Mouse (Mus musculus): ENCODE measurements around the gene Gm10553.
"Not testable (repeated sequence)": the region's sequence is repeated elsewhere in the genome, so short reads cannot be mapped to it uniquely, and the experiment has no call there.

The Gm10553 gene

DNA sequence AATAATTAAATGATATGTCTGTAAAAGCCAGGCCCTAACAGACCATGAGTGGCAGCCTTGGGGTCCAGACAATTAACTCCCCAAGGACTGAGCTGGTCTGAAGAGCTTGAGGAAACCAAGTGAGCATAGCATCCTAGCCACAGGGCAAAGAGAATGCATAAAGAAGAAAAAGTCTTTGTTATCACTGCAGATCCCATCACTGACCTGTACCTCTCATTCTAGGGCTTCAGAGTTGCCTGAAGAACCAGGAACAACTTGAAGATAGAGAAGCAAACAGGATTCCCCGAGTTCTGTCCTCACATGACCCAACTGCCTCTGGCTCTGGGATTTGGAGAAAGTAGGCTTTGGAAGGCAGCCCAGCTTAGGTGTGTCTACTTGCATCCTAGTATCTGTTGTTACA is at the start of gene Gm10553:
Gene Gm10553, plus strand, starts transcription at position 301 of the 400 bp plus-strand sequence.
- not testable (repeated sequence) for DNase-seq (ENCODE audit: low read depth, low spot score)

DNA sequence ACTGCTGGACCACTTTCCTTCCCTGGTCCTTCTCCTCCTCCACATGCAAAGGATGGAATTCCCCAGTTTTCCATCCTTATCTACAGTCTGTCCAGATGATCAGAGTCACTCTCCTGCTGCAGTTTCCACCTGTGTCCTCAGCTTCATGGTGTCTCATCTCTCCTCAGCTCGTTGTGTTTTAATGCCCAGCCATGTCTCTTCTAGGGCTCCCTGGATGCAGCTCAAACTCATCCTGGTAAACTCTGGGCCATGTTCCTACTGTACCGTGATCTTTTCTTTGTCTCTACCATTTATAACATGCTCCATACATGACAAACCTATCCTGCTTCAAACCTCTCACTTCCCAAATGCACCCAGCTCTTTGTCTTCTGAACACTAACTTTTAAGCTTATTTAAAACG is 28.3 kb upstream of the Gm10553 start:
- not testable (repeated sequence) for DNase-seq (ENCODE audit: low read depth, low spot score)

DNA sequence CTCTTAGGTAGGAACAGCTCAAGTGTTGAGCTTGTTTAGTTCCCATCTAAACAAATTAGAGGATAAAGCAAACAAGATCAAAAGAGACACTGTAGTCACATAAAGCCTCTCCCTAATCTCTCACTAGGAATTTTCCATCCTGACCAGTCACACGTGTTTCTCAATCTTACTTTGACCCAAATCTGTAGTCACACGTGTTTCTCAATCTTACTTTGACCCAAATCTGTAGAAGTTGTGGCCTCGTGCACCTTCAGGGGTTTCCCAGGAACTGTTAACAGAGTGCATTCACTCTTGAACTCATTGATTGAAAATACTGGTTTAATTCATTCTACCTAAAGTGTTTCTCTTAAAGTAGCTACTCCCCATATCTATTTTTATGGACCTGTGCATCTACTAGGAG is 26.9 kb upstream of the Gm10553 start:
- DNase-seq (ENCODE audit: low read depth, low spot score) = not testable (repeated sequence)

GRCm38 (mm10) chr1:85084803-85085202 is 15.2 kb upstream of the Gm10553 start:
- not testable (repeated sequence) for DNase-seq (ENCODE audit: low read depth, low spot score)

GRCm38 (mm10) chr1:85086211-85086610 is 13.8 kb upstream of the Gm10553 start:
- not testable (repeated sequence) for DNase-seq (ENCODE audit: low read depth, low spot score)

- not testable (repeated sequence) for DNase-seq (ENCODE audit: low read depth, low spot score)
Measured at GRCm38 (mm10) chr1:85092169-85092568, 7.8 kb upstream of the Gm10553 start.

- DNase-seq (ENCODE audit: low read depth, low spot score) = not testable (repeated sequence)
Measured at GRCm38 (mm10) chr1:85093011-85093572, 6.9 kb upstream of the Gm10553 start.

GRCm38 (mm10) chr1:85099081-85099480 is 883 bp upstream of the Gm10553 start:
- not testable (repeated sequence) for DNase-seq (ENCODE audit: low read depth, low spot score)

DNA sequence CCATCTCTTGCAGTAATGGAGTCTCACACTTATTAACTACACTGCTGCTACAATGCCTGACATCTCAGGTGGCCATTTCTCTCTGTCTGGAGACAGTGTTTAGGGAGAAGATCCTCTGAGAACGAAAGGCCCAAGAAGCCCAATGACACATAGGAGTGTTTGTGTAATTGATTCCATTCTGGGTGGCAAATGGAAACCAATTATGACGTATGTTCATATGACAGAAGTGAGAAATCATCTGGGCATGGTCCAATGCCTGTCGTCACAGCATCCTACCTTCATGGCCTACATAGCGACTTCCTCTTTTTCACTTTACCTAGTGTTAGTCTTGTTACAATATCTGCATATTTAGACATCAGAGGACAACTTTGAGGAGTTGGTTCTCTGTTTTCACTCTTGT is 1.8 kb downstream of the Gm10553 start:
- DNase-seq (ENCODE audit: low read depth, low spot score) = not testable (repeated sequence)

GRCm38 (mm10) chr1:85105336-85105735 is 5.4 kb downstream of the Gm10553 start:
- not testable (repeated sequence) for DNase-seq (ENCODE audit: low read depth, low spot score)

DNA sequence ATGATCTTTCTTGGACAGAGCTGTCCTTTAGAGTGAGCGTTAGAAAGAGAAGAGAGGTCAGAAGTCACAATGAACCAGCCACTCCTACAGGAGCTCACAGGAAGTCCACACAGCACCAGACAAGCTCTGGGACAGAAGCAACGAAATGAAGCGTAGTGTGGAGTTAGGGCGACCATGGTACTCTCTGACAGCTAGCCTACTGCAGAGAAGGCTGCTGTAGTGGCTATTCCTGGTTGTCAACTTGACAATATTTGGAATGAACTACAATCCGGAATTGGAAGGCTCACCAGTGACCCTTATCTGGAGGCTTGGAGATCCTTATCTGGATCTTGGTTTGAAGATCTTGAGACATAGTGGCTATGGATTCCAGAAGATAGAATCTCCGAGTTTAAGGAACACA is 6.0 kb downstream of the Gm10553 start:
- not testable (repeated sequence) for DNase-seq (ENCODE audit: low read depth, low spot score)

DNA sequence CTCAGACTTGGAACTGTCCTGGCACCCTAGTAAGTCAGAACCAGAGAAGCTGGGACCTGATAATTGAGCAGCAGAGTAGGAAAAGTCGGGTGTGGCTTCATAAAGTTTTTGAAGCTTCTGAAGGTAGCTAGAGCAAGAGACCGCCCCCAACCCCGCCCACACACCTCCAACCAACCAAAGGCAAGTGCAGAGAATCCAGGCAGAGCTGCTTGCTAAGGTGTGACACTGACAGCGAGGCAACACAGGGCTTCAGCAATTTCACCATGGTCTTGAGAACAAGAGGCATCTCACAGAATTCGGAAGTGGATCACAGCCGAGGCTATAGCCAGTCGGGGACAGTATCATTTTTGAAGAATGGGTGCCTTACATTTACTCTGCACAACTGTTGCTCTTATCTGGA is 9.8 kb downstream of the Gm10553 start, which contains the start of gene A530032D15Rik:
Gene A530032D15Rik, minus strand, starts transcription at position 101 of the 400 bp plus-strand sequence.
- DNase-seq (ENCODE audit: low read depth, low spot score) = not testable (repeated sequence)

- not testable (repeated sequence) for DNase-seq (ENCODE audit: low read depth, low spot score)
Measured at GRCm38 (mm10) chr1:85110876-85111275, 10.9 kb downstream of the Gm10553 start.

GRCm38 (mm10) chr1:85111572-85111971 is 11.6 kb downstream of the Gm10553 start:
- not testable (repeated sequence) for DNase-seq (ENCODE audit: low read depth, low spot score)

- not testable (repeated sequence) for DNase-seq (ENCODE audit: low read depth, low spot score)
Measured at GRCm38 (mm10) chr1:85112266-85112665, 12.3 kb downstream of the Gm10553 start.

DNA sequence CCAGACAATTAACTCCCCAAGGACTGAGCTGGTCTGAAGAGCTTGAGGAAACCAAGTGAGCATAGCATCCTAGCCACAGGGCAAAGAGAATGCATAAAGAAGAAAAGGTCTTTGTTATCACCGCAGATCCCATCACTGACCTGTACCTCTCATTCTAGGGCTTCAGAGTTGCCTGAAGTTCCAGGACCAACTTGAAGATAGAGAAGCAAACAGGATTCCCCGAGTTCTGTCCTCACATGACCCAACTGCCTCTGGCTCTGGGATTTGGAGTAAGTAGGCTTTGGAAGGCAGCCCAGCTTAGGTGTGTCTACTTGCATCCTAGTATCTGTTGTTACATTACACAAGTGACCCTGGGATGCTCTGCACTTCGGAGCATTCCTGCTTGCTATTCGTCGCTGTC is 12.9 kb downstream of the Gm10553 start:
- DNase-seq (ENCODE audit: low read depth, low spot score) = not testable (repeated sequence)

GRCm38 (mm10) chr1:85114078-85114477 is 14.1 kb downstream of the Gm10553 start:
- DNase-seq (ENCODE audit: low read depth, low spot score) = not testable (repeated sequence)

DNA sequence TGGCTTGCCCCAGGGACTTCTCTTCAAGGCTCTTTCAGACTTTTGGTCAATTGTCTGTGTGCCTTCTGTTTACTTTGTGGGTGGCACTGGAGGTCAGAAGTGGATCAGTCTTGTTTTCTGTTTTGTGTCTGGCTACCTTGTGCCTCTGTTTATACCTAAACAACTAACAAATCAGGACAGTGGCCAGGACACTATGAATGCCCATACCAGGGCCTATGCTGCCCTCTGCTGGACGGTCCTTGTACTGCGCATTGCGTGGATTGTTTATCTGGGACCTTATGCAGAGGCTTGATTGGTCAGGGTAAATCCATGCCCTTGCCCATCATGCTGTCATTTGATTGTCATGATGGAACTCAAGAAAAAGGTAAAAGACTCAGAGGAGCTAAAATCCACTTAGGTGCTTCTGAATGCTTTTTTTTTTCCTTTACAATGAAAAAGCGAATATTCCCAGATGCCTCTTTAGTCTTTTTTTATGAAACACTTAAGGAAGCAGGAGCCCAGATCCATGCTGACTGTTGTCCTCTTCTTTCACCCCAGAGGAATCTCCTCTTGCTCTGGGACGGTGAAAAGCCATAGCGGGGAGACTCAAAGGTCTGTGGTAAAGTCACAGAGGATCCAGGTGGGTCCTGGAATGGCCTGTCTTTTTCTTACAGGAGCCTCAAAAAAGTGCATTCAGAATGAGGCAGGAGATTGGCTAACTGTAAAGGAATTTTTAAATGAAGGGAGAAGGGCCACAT is 14.9 kb downstream of the Gm10553 start:
- DNase-seq (ENCODE audit: low read depth, low spot score) = not testable (repeated sequence)

GRCm38 (mm10) chr1:85117537-85117936 is 17.6 kb downstream of the Gm10553 start:
- DNase-seq (ENCODE audit: low read depth, low spot score) = not testable (repeated sequence)

DNA sequence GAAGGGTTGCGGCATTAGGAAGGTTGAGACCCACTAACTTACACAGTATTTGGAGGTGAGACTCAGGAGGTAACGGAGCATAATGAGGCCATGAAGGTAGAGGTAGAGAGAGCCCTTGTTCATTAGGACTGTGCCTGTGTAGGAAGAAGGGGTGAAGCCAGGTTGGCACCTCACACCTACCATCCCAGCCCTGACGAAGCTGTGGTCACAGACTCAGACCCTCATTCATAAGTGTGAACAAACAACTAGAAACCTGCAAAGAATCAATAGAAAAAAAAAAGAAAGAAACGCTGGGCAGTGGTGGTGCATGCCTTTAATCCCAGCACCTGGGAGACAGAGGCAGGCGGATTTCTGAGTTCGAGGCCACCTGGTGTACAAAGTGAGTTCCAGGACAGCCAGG is 18.4 kb downstream of the Gm10553 start:
- not testable (repeated sequence) for DNase-seq (ENCODE audit: low read depth, low spot score)

DNA sequence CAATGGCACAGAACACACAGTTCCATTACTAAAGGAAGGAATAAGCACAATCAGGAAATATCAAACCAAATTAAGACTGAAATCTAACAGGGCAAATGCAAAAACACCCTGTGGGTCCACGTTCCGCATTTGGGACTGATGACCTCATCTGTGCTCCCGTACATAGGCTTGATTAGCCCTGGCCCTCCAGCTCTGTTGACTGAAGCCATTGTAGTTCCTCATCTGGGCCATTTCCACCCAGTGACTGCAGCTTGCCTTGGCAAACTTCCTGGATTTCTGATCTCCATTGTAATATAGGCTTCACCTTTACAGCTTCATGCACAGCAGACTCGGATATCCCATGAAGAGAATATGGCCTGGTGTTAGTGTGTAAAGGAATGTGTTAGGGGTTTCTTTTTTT is 21.9 kb downstream of the Gm10553 start:
- DNase-seq (ENCODE audit: low read depth, low spot score) = not testable (repeated sequence)

GRCm38 (mm10) chr1:85133671-85134070 is 33.7 kb downstream of the Gm10553 start:
- not testable (repeated sequence) for DNase-seq (ENCODE audit: low read depth, low spot score)

Measured in telencephalon, adult 2 months (tissue).